Mouse (Mus musculus) forebrain, embryonic 12.5 days (tissue): ENCODE measurements around the gene Meis2. TPM values are rescaled to one million over a fixed set of nuclear protein-coding genes. Genes with fewer than 3 reads are reported as not detected.
A peak's percentile ranks its signal among the peaks of the same experiment; 100 is the strongest.

ENCODE experiments used
- ATAC-seq: fragments of 200-750 bp; cut with Nextera tagmentation; 2 replicates; pipeline ENCODE4 v1.8.0; 2017; ENCODE audit warnings: moderate TSS enrichment; ENCODE audit not compliant: low FRiP score
- H3K27ac ChIP-seq: fragments of 300-500 bp; sonication (generic); 2 replicates; pipeline ENCODE4 v1.5.1; 2016; ENCODE audit warnings: mild to moderate bottlenecking
- H3K27me3 ChIP-seq: fragments of 300-500 bp; sonication (generic); 2 replicates; pipeline ENCODE4 v1.6.1; 2016; ENCODE audit warnings: mild to moderate bottlenecking
- H3K36me3 ChIP-seq: fragments of 300-500 bp; sonication (generic); replicated peaks from 2 replicates; pipeline ENCODE4 v1.6.1; 2016; ENCODE audit warnings: mild to moderate bottlenecking
- H3K4me1 ChIP-seq: fragments of 300-500 bp; sonication (generic); 2 replicates; pipeline ENCODE4 v1.6.1; 2016
- H3K4me2 ChIP-seq: fragments of 300-500 bp; sonication (generic); 2 replicates; pipeline ENCODE4 v1.6.1; 2016; ENCODE audit warnings: mild to moderate bottlenecking, moderate library complexity
- H3K4me3 ChIP-seq: fragments of 300-500 bp; sonication (generic); replicated peaks from 2 replicates; pipeline ENCODE4 v1.5.1; 2016; ENCODE audit warnings: mild to moderate bottlenecking
- H3K9ac ChIP-seq: fragments of 300-500 bp; sonication (generic); 2 replicates; pipeline ENCODE4 v1.6.1; 2016; ENCODE audit warnings: mild to moderate bottlenecking
- H3K9me3 ChIP-seq: fragments of 300-500 bp; sonication (generic); 2 replicates; pipeline ENCODE4 v1.6.1; 2016
- WGBS: fragments of 180-500 bp; shearing (Covaris S2); methylation state at CpG from one replicate; pipeline ENCODE4 v1.1.7; 2016; 5-methylcytosine and 5-hydroxymethylcytosine counted together
- polyA plus RNA-seq: library from polyadenylated mRNA; unstranded; fragments of >200 nt; fragmentation: Nextera tagmentation; extraction: Ambion mirVana; gene quantifications from 2 replicates; pipeline ENCODE4 v1.2.1, GENCODE M21; 2016

The Meis2 gene
- polyA plus RNA-seq, 1 experiment from 2014 or later = 104 TPM

- WGBS = 68% methylated on average over 8 of the region's 8 CpGs
- no peak overlapping the region for H3K4me2 ChIP-seq
- no peaks in the 10 kb centered on the region; the same call in 1 of the 2 replicates for H3K27me3 ChIP-seq
- no peak overlapping the region for H3K4me3 ChIP-seq
- no peaks in the 10 kb centered on the region for H3K9me3 ChIP-seq
- no peak overlapping the region for H3K27ac ChIP-seq
- no peak for ATAC-seq
- H3K36me3 ChIP-seq = peaks cover 9% of the 10 kb centered on the region; the same call in 1 of the 2 replicates
- H3K9ac ChIP-seq = no peak overlapping the region
- peaks cover 9% of the 10 kb centered on the region; the same call in 1 of the 2 replicates for H3K4me1 ChIP-seq
These were observed 189.7 kb downstream of the Meis2 start for GRCm38 (mm10) chr2:115875802-115876531.

GRCm38 (mm10) chr2:115872851-115873250 lies 192.8 kb downstream of the Meis2 start:
- H3K36me3 ChIP-seq = peaks cover 9% of the 10 kb centered on the region; the same call in 1 of the 2 replicates
- no peaks in the 10 kb centered on the region for H3K9me3 ChIP-seq
- peaks cover 22% of the 10 kb centered on the region for H3K4me1 ChIP-seq
- no peak overlapping the region for H3K27ac ChIP-seq
- 23% methylated on average over 2 of the region's 2 CpGs for WGBS
- no peak overlapping the region for H3K4me2 ChIP-seq
- ATAC-seq = no peak
- H3K27me3 ChIP-seq = peaks cover 4% of the 10 kb centered on the region; the same call in 1 of the 2 replicates
- H3K4me3 ChIP-seq = no peak overlapping the region
- no peak overlapping the region for H3K9ac ChIP-seq

DNA sequence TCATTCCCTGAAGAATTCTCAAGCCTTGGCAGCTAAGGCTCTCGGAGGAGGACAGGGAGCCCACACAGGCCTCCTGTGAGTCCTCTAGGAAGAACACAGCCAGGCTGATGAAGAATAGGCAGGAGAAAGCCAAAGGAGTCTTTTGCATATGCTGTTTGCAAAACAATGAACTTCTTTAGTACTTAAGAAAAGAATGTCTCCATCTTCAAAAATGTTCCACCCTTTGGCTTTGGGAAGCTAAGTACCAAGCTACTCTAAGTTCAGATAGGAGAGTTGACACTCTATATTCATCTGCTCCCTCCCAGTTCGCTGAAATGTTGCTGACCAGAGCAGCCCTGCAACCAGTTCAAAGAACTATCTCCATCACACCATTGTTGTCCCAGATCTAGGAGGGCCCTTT lies 195.7 kb downstream of the Meis2 start:
- WGBS = 36% methylated on average over 2 of the region's 2 CpGs
- peaks cover 22% of the 10 kb centered on the region for H3K4me1 ChIP-seq
- H3K9me3 ChIP-seq = no peaks in the 10 kb centered on the region
- no peak for ATAC-seq
- peaks cover 4% of the 10 kb centered on the region; the same call in 1 of the 2 replicates for H3K27me3 ChIP-seq
- 0 out of 2 replicates have a peak overlapping the region, but pooled peaks have one; percentile 31 for H3K27ac ChIP-seq
- peaks cover 19% of the 10 kb centered on the region for H3K36me3 ChIP-seq
- no peak overlapping the region for H3K4me3 ChIP-seq
- H3K9ac ChIP-seq = no peak overlapping the region
- H3K4me2 ChIP-seq = no peak overlapping the region

GRCm38 (mm10) chr2:115860600-115861347 lies 204.9 kb downstream of the Meis2 start:
- Histone ChIP-seq H3K4me2 (peak overlapping the region; percentile 56), H3K36me3 (peaks cover 11% of the 10 kb centered on the region), H3K27me3 (peaks cover 26% of the 10 kb centered on the region), H3K9me3 (no peaks in the 10 kb centered on the region), H3K4me3 (peak overlapping the region; percentile 27), H3K4me1 (peaks cover 34% of the 10 kb centered on the region), H3K27ac (peak overlapping the region; percentile 78), H3K9ac (peak overlapping the region; percentile 36; the same call in 1 of the 2 replicates)
- WGBS = 3% methylated on average over 25 of the region's 25 CpGs
- ATAC-seq = no peak

DNA sequence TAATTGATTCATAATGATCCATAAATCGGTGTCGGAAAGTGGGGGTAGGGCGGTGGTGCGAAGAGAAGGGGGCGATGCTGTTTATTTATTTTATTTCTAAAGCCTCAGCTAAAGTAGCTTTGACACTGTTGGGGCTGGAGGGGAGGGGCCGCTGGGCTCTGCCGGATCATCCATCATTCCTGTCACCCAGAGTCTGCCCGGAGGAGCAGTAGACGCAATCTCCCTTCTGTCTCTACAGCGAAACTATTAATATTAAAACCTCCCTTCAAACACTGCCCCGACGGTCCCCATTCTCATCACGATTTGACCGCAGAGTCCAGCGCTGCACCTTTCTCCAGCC lies 205.5 kb downstream of the Meis2 start:
- WGBS = under 1% methylated on average over 15 of the region's 15 CpGs
- Histone ChIP-seq H3K27me3 (peaks cover 26% of the 10 kb centered on the region), H3K27ac (peak overlapping the region; percentile 78), H3K4me1 (peaks cover 36% of the 10 kb centered on the region), H3K9ac (peak overlapping the region; percentile 17; the same call in 1 of the 2 replicates), H3K4me2 (peak overlapping the region; percentile 56), H3K9me3 (no peaks in the 10 kb centered on the region), H3K4me3 (peak overlapping the region; percentile 27), H3K36me3 (peaks cover 11% of the 10 kb centered on the region)
- ATAC-seq = 0 out of 2 replicates have a peak, but pooled peaks have one; percentile 14

DNA sequence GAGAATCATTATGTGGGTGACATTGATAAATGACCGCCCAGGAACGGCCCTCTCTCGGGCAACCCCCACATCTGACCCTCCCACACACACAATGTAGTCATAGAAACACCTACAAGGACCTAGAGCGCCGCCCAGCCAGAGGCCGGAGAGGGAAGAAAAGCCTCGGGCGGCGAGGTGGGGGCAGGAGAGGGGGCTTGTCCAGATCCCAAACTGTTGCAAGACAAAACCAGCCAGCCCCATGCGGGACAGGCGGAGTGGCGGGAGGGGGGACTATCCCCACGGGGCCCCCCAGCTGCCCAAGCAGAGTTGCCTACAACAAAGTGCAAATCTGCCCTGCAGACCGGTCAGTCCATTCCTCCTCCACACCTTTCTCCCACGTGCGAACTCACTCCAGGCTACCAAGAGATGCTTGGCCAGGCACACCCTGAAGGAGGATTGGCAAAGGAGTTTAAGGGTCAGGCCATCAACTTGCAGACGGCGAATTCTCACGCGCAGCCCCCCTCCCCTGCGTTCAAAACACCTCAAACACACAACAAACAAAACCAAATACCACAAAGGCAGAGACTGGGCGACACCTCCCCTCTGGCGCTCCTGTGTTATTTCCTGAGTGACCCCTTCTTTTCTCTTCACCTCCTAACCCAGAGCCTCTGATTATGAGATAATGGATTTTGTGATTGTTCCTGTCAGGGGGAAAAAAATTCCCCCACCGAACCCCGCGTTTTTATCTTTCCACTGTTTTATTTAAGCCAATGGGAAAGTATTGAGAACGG lies 206.1 kb downstream of the Meis2 start:
- peaks cover 42% of the 10 kb centered on the region for H3K4me1 ChIP-seq

DNA sequence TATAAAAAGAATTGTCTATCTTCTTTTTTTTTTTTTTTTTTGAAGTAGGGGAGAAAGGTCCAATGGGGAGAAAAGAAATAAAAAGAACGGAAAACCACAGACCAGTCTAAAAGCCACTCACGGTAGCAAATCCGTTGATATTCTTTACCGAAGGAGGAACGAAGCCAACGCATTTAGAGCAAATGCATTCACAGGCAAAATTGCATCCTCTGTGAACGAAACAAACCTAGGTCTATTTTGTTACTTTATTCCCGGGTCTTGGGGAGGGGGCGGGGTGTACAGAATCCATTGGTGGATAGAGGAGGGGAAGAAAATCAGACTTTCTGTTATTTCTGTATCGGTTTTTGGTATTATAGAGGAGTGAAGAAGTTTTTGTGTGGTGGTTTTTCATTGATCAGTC lies 206.7 kb downstream of the Meis2 start:
- Histone ChIP-seq H3K9me3 (no peaks in the 10 kb centered on the region), H3K27me3 (peaks cover 33% of the 10 kb centered on the region), H3K4me1 (peaks cover 48% of the 10 kb centered on the region), H3K36me3 (peaks cover 7% of the 10 kb centered on the region), H3K4me2 (peak overlapping the region; percentile 56), H3K9ac (0 out of 2 replicates have a peak overlapping the region, but pooled peaks have one; percentile 53), H3K4me3 (peak overlapping the region; percentile 27), H3K27ac (peak overlapping the region; percentile 78)
- under 1% methylated on average over 10 of the region's 10 CpGs for WGBS
- no peak for ATAC-seq

More for the DNA sequence above, 206.1 kb downstream of the Meis2 start:
- Histone ChIP-seq H3K4me3 (peak overlapping the region; percentile 27), H3K9me3 (no peaks in the 10 kb centered on the region), H3K27ac (peak overlapping the region; percentile 78), H3K27me3 (peaks cover 26% of the 10 kb centered on the region), H3K4me2 (peak overlapping the region; percentile 56), H3K9ac (peak overlapping the region; percentile 53), H3K36me3 (peaks cover 11% of the 10 kb centered on the region)
- ATAC-seq = peak; percentile 44; the same call in 1 of the 2 replicates
- under 1% methylated on average over 27 of the region's 27 CpGs for WGBS

- H3K27ac ChIP-seq = peak overlapping the region; percentile 91
- WGBS = 2% methylated on average over 8 of the region's 8 CpGs
- no peaks in the 10 kb centered on the region; the same call in 1 of the 2 replicates for H3K36me3 ChIP-seq
- ATAC-seq = no peak
- peaks cover 49% of the 10 kb centered on the region for H3K4me1 ChIP-seq
- peaks cover 36% of the 10 kb centered on the region for H3K27me3 ChIP-seq
- peak overlapping the region; percentile 16 for H3K4me3 ChIP-seq
- peak overlapping the region; percentile 39 for H3K4me2 ChIP-seq
- H3K9me3 ChIP-seq = no peaks in the 10 kb centered on the region
- peak overlapping the region; percentile 22 for H3K9ac ChIP-seq
These were observed 207.4 kb downstream of the Meis2 start for GRCm38 (mm10) chr2:115858246-115858645.

GRCm38 (mm10) chr2:115857123-115858080 lies 208.2 kb downstream of the Meis2 start:
- peaks cover 56% of the 10 kb centered on the region for H3K4me1 ChIP-seq
- peaks cover 44% of the 10 kb centered on the region for H3K27me3 ChIP-seq
- H3K9ac ChIP-seq = peak overlapping the region; percentile 22; the same call in 1 of the 2 replicates
- H3K27ac ChIP-seq = peak overlapping the region; percentile 91
- H3K9me3 ChIP-seq = no peaks in the 10 kb centered on the region
- peak overlapping the region; percentile 39 for H3K4me2 ChIP-seq
- WGBS = under 1% methylated on average over 11 of the region's 11 CpGs
- peak; percentile 18; the same call in 1 of the 2 replicates for ATAC-seq
- no peaks in the 10 kb centered on the region for H3K36me3 ChIP-seq
- H3K4me3 ChIP-seq = peak overlapping the region; percentile 16

DNA sequence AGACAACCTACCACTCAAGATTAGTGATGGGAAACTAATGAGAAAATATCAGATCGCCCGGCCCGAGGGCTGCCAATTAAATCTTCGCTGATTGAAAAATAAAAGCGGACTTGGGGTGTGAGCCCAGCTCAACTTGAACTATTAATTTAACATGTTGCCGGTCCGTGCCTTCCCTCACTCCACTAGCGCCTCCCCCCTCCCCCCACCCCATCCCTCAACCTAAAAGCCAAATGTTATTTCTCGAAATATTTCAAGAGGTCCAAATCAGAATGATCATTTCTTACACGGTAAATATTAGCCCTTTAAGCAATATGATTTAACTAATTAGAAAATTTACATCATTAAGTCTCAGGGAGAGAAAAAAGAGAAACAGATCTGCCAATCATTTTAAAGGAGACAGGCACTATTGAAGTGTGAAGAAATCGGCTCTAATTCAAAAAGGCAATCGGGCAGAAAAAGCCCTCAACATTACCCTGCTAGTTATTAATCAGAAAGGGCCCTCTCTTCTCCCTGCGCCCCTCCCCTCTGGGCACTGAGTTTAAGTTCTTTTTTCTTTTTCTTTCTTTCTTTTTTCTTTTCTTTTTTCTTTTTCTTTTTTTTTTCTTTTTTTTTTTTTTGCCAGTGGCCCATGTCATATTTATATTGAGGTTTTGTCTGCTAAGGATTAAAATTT lies 209.1 kb downstream of the Meis2 start:
- no peaks in the 10 kb centered on the region for H3K36me3 ChIP-seq
- H3K9ac ChIP-seq = peak overlapping the region; percentile 1; the same call in 1 of the 2 replicates
- under 1% methylated on average over 13 of the region's 13 CpGs for WGBS
- peak overlapping the region; percentile 59 for H3K4me2 ChIP-seq
- peaks cover 56% of the 10 kb centered on the region for H3K4me1 ChIP-seq
- peak overlapping the region; percentile 78 for H3K27ac ChIP-seq
- H3K9me3 ChIP-seq = no peaks in the 10 kb centered on the region
- peak overlapping the region; percentile 30 for H3K4me3 ChIP-seq
- ATAC-seq = peak; percentile 30
- peaks cover 47% of the 10 kb centered on the region for H3K27me3 ChIP-seq
